Mouse (Mus musculus): ENCODE data around the gene Hydin.
A peak's percentile ranks its signal among the peaks of the same experiment; 100 is the strongest.

Gene Hydin

DNA sequence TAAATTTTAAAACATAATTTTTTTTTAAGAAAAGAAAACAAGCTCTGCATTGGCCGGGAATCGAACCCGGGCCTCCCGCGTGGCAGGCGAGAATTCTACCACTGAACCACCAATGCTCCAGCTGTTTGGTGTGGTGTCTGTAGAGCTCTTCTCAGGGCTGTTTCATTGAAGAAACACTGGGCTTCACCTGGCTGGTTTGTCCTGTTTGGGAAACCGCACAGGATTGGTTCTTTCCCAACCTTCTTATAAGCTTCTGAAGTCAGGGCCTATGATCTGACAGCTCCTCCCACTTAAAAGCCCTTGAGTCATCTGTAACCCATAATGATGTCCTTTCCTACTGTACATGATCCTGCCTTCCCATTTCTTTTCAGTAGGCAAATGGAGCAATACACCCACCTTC, 364.4 kb downstream of the Hydin start:
- no peak for DNase-seq (ENCODE audit: low read depth, low spot score)

DNA sequence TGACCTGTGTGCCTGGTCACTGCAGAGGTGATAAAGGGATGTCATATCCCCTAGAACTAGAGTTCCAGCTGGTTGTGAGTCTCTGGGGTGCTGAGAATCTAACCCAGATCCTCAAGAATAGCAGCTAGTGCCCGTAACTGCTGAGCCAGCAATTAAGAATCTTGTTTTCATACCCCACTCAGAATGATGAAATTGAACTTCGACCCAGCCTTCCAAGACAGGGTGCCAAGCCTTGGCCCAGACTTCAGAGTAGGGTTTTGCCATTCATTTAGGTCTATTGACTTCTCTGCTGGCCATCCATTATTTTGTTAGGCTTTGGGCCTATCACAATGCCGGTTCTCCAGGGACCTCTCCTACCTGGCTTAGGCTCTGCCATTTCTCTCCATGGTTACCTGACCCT, 367.0 kb downstream of the Hydin start:
- DNase-seq (ENCODE audit: low read depth, low spot score), result no peak

DNA sequence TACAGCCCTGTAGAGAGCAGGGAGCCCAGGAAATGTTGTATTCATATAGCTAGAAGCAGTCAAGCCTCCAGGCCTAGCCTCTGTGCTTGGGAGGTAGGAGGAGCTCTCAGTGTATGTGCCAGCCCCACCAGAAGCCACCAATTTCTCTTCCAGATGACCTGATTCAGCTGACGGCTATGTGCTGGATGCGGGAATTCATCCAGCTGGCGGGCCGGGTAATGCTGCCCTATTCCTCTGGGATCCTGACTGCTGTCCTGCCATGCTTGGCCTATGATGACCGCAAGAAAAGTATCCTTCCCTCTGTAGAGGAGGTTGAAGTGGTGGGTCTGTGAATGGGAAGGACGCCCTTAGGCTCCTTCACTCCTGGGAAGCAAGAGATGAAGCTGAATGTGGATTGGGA, 369.4 kb downstream of the Hydin start:
- no peak for DNase-seq (ENCODE audit: low read depth, low spot score)

DNA sequence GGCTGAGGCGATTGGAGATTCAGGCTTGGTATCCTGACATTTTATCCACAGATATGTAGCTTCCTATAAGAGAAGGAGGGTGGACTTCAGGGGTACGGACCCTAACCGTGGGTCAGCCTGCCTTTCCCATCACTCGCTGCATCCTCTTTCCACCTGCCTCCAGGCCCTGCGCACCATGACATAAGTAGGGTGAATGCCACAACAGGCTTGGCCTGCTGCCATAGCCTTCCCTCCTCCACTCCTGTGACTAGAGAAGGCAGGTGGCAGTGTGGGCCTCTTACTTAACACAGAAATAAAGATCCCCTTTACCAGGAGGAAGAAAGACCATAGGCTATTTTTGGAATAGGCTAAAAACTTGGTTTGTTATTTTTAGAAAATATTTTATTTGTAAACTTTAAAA, 375.6 kb downstream of the Hydin start:
- no peak for DNase-seq (ENCODE audit: low read depth, low spot score)

DNA sequence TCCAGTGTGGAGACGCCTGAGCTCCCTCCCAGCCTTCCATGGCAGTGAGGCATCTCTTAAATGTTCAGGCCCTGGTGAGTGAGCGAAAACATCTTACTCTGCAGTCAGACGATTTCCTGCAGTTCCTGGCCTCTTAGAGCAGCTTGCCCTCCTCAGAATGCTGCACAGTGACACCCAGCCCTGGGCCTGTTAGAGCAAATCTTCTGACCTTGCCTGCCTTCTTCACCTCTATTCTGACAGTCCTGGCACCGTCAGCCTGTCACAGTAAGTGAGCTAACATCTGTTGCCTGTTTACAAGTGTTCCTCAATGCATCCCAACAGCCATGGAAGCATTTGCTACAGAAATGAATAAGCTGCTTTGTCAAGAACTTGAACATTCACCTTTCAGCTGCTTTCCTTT, 376.4 kb downstream of the Hydin start:
- DNase-seq (ENCODE audit: low read depth, low spot score), result no peak

DNA sequence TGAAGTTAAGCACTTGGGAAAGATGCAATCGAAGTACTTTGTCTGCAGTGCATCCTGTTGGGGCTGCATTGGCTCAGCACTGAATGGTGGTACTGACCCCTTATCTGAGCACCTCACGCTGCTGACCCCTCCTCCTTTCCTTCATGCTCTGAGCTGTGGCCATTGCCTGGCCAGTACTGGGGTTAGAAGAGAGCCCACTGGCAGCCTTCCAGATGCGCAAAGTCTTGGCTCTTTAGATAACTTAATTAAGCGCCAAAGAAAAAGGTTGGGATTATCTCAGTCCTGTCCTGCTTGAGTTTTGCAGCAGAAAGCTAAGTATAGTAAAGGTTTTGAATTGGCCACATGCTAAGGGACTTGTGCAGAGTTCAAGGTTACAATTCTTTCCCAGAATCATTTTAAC, 377.6 kb downstream of the Hydin start:
- no peak for DNase-seq (ENCODE audit: low read depth, low spot score)

DNA sequence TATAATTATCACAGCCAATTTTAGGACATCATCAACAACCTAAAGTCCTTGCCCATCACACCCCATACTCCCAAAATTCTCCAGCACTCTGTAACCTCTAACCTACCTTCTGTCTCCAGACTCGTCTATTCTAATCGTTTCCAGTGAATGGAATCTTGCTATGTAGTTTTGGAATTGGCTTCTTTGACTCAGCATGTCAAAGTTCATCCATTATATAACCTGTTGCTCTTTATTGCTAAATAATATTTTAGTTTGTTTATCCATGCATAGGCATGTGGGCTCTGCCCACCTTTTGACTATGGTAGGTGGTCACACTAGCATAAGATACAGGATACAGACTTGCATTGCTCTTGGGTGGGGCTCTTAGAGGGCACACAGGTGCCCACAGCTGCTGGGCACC, 378.1 kb downstream of the Hydin start:
- no peak for DNase-seq (ENCODE audit: low read depth, low spot score)

DNA sequence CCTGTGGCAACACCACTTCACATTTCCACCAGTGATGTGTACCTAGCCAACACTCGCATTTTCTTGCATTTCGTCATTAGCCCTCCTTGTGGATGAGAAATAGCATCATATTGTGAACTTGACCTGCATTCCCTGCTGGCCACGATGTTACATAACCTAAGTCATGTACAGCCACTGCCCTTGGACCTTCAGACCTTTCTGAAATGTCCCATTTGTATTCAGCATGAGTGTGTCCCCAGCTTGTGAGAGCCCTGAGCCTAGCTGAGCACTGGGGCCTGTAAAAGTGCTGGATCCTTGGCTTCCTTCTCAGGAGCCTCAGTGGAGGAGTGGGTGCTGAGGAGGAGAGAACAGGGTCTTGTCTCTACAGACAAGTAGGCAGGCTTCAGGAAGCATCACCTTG, 378.6 kb downstream of the Hydin start:
- no peak for DNase-seq (ENCODE audit: low read depth, low spot score)

DNA sequence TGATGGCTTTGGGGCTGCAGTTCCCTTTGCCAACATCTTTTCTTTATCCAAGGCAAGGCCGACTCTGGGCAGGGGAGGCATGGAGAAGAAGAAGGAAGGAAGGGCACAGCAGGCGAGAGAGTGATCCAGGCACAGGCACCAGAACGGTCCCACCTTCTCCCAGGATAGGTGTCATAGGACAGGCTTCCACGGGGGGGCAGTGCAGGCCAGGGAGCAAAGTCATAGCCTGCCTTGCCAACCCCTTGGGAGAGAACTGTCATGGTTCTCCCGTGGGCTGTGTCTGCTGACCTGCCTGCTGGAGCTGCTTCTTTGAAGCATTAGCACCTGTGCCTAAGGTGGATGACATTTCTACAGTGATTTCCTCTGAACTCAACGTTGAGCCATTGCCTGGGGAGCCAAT, 379.3 kb downstream of the Hydin start:
- DNase-seq (ENCODE audit: low read depth, low spot score), result peak; percentile 26

DNA sequence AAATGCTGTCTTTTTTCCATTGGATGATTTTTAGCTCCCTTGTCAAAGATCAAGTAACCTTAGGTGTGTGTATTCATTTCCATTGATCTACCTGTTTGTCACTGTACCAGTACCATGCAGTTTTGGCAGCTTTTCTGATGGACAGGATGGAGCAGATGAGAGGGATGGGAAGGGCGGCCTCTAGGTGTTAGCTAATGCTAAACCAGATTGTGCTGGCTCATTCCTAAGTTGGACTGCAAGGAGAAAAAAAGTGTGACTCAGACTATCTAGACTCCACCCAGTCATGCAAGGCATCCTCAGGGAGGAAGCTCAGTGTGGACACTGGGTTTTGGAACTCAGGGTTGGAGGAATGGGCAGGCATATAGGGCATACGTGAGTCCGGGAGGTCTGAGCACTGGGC, 381.8 kb downstream of the Hydin start:
- DNase-seq (ENCODE audit: low read depth, low spot score), result no peak

DNA sequence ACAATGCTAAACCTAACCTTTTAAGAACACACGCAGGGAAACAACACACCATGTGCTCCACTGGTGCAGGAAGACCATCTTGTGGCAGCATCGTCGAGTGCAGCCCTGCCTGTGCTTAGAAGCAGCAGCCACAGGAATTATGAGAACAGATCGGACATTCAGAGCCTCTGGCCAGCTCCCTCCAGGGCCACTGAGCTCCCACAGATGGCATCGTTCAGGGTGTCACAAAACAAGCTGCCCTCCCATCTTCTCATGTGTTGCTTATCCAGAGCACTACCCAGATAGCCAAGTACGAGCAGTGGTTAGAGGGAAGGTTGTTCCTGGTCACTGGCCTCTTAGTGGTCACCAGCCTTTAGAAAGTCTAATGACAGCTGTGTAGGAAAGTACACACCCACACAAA, 382.5 kb downstream of the Hydin start:
- DNase-seq (ENCODE audit: low read depth, low spot score), result no peak

DNA sequence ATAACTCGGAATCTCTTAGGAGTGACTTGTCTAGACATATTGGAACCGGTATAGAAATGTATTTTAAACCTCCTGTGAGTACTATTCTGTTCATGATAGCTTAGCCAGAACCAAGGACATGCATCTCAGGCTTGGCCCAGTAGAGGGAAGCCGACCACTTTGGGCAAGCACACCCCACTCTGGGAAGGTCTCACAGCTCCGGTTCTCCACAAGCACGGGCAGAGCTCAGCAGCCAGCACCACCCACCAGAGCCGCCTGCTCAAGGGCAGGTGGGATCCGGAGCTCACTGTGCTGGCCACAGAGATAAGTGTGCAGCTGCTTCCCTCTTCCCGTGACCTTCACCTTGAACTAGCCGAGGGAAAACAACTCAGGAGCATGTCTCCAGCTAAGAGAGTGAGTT, 384.1 kb downstream of the Hydin start:
- no peak for DNase-seq (ENCODE audit: low read depth, low spot score)

DNA sequence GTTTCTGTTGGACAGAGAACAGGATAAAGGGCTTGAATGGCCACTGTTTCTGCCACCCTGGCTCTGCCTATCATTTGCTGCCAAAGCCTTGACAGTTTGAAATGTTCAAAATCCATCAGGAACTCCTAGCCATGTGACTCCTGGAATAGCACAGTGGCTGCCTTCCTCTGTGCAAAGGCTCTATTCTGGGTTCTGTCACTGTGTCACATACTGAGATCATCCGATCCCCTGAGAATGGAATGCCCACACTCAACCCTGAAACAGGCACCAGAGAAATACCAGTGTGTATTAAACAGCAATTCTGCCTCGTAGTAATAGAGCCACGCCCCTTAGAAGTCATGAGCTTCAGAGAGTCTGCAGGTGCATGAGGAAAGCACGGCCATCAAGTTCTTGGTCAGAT, 385.1 kb downstream of the Hydin start:
- no peak for DNase-seq (ENCODE audit: low read depth, low spot score)

DNA sequence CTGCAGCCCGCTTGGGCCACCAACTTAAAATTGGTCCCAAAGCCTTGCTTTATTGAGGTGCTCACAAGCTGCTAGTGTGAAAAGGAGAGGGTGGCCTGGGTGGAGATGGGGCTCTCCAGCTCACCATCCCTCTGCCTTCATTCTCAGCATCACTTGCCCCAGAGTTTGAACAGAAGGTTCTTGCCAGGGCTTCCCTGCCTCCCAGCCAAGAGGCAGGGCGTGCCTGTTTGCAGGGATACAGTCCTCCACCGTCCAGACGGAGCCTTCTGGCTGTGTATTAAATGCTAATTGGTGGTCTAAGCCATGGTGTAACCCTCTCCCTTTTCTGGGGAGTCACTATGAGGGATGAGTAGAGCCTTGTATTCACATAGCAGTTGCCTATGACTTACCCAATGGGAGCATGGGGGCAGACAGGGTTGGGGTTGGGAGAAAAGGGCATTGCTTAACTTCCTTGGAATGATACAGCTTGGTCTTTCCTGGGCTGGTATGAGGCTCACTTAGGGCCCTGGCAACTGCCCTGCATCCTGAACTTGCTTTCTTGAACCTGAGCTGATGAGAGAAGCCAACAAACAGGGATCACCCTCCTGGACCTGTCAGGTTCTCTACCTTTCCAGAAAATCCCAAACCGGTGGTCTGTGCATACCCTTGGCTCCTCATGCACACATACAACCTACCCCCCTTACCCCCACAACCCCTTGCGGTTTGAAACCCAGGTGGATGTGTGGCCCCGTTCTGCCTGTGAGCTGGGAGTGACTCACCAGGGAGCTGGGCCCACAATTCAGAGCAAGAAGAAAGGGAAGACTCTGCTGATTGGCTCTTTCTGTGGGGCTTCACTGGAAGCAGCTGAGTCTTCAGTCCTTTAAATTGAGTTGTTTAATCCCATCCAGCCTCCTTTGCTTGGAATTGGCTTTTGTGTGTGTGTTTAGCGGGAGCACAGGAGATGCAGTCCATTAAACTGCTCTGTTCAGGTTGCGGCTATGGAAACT, 387.6 kb downstream of the Hydin start:
- no peak for DNase-seq (ENCODE audit: low read depth, low spot score)

DNA sequence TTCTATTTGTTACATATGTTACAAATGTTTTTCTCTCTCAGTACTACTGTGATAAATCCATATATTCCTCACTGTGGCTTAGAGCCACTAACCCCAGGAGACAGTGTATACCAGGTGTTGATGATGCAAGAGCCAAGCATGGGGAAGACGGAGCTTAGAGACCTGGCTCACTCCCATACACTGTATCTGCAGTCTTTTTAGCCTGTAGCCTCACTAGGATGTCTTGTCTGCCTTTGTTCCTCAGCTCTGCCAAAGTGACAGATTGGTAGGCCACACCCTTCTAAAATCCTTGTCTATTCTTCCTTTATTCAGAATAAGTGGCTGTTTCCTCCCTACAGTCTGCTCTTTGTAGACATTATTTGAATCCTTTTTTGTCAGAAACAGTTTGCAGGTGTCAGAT, 389.1 kb downstream of the Hydin start:
- DNase-seq (ENCODE audit: low read depth, low spot score), result no peak

DNA sequence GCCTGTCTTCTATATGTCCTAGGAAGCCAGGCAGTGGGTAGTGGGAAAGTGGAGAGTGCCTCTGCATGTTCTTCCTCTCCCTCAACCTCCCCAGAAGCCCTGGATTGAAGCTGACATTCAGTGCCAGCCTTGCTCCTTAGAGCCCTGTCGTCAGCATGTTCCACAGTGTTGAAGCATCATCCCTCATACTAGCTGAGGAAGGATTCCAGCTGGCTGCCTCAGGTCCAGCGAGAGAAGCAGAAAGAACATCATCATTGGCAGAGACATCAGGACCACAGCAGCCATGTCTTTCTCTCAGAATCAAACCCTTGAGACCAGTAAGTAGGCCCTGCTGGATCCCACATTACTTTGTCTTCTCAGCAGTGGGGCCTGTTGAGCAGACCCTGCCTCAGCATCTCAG, 390.9 kb downstream of the Hydin start:
- DNase-seq (ENCODE audit: low read depth, low spot score), result no peak

All from retina, adult 2 months (tissue).